Mouse (Mus musculus) kidney, adult 8-10 months (tissue): ENCODE results near the gene Milr1.
"Not testable (repeated sequence)": the region's sequence is repeated elsewhere in the genome, so short reads cannot be mapped to it uniquely, and the experiment has no call there.

Experiments used
- DNase-seq, 2 experiments: peaks; one replicate each; pipeline ENCODE4 v3.0.0; 2022

Milr1 gene

GRCm38 (mm10) chr11:106778132-106778531 lies 27.1 kb downstream of the Milr1 start:
- no peak for DNase-seq

- no peak for DNase-seq
These were observed 27.8 kb downstream of the Milr1 start for GRCm38 (mm10) chr11:106778589-106779387.

- peak; percentile 92 for DNase-seq
These were observed 28.5 kb downstream of the Milr1 start, which contains the start of gene Polg2 for GRCm38 (mm10) chr11:106779388-106780088. TSS of gene Polg2 (minus strand) at chr11:106779537.

GRCm38 (mm10) chr11:106780089-106780425 lies 29.0 kb downstream of the Milr1 start:
- no peak for DNase-seq

GRCm38 (mm10) chr11:106780590-106781220 lies 29.7 kb downstream of the Milr1 start:
- DNase-seq: no peak

GRCm38 (mm10) chr11:106782271-106782670 lies 31.2 kb downstream of the Milr1 start:
- not testable (repeated sequence) for DNase-seq

- no peak for DNase-seq
These were observed 32.1 kb downstream of the Milr1 start for GRCm38 (mm10) chr11:106782841-106783764.

GRCm38 (mm10) chr11:106784476-106784875 lies 33.5 kb downstream of the Milr1 start:
- no peak for DNase-seq

- DNase-seq: no peak
These were observed 34.0 kb downstream of the Milr1 start for GRCm38 (mm10) chr11:106785043-106785442.

GRCm38 (mm10) chr11:106787131-106788025 lies 36.4 kb downstream of the Milr1 start:
- DNase-seq: peak; percentile 90 to 93

GRCm38 (mm10) chr11:106788026-106788774 lies 37.2 kb downstream of the Milr1 start:
- peak; percentile 96 to 98 for DNase-seq

GRCm38 (mm10) chr11:106788775-106789459 lies 37.9 kb downstream of the Milr1 start, which contains the start of the genes Ddx5 and Cep95:
TSS of gene Ddx5 (minus strand) at chr11:106789185.
TSS of gene Cep95 (plus strand) at chr11:106789252.
- peak; percentile 98 to 99 for DNase-seq

- no peak for DNase-seq
These were observed 38.6 kb downstream of the Milr1 start for GRCm38 (mm10) chr11:106789649-106790048.

GRCm38 (mm10) chr11:106793846-106794245 lies 42.8 kb downstream of the Milr1 start:
- DNase-seq: no peak

- DNase-seq: no peak
These were observed 44.7 kb downstream of the Milr1 start for GRCm38 (mm10) chr11:106795679-106796078.

GRCm38 (mm10) chr11:106802069-106802627 lies 51.1 kb downstream of the Milr1 start:
- DNase-seq: no peak

GRCm38 (mm10) chr11:106807442-106807841 lies 56.4 kb downstream of the Milr1 start:
- DNase-seq: not testable (repeated sequence)

- DNase-seq: peak; percentile 39 to 67
These were observed 61.5 kb downstream of the Milr1 start for GRCm38 (mm10) chr11:106812410-106813136.
